Mouse (Mus musculus) midbrain, embryonic 13.5 days (tissue): Measurements from ENCODE around the gene Lhx8. TPM values are rescaled to one million over a fixed set of nuclear protein-coding genes. Genes with fewer than 3 reads are reported as not detected.

Experiments
- ATAC-seq: fragments of 200-750 bp; cut with Nextera tagmentation; 2 replicates; pipeline ENCODE4 v1.8.0; 2017; ENCODE audit warnings: mild to moderate bottlenecking, moderate TSS enrichment, moderate library complexity
- H3K27ac ChIP-seq: fragments of 300-500 bp; sonication (generic); 2 replicates; pipeline ENCODE4 v1.5.1; 2015; ENCODE audit warnings: inconsistent platforms, mild to moderate bottlenecking, moderate library complexity
- H3K27me3 ChIP-seq: fragments of 300-500 bp; sonication (generic); 2 replicates; pipeline ENCODE4 v1.6.1; 2015; ENCODE audit warnings: mild to moderate bottlenecking, inconsistent platforms
- H3K36me3 ChIP-seq: fragments of 300-500 bp; sonication (generic); 2 replicates; pipeline ENCODE4 v1.6.1; 2015; ENCODE audit warnings: mild to moderate bottlenecking, inconsistent platforms
- H3K4me1 ChIP-seq: fragments of 300-500 bp; sonication (generic); replicated peaks from 2 replicates; pipeline ENCODE4 v1.6.1; 2015; ENCODE audit warnings: inconsistent platforms
- H3K4me2 ChIP-seq: fragments of 300-500 bp; sonication (generic); replicated peaks from 2 replicates; pipeline ENCODE4 v1.6.1; 2015; ENCODE audit warnings: moderate library complexity, mild to moderate bottlenecking, inconsistent platforms
- H3K4me3 ChIP-seq: fragments of 300-500 bp; sonication (generic); replicated peaks from 2 replicates; pipeline ENCODE4 v1.5.1; 2015; ENCODE audit warnings: mild to moderate bottlenecking, inconsistent platforms
- H3K9ac ChIP-seq: fragments of 300-500 bp; sonication (generic); replicated peaks from 2 replicates; pipeline ENCODE4 v1.6.1; 2015; ENCODE audit warnings: mild to moderate bottlenecking, inconsistent platforms
- H3K9me3 ChIP-seq: fragments of 300-500 bp; sonication (generic); 2 replicates; pipeline ENCODE4 v1.6.1; 2016; ENCODE audit warnings: mild to moderate bottlenecking, inconsistent platforms
- WGBS: fragments of 180-500 bp; shearing (Covaris S2); methylation state at CpG from one replicate; pipeline ENCODE4 v1.1.7; 2015; 5-methylcytosine and 5-hydroxymethylcytosine counted together
- polyA plus RNA-seq: library from polyadenylated mRNA; unstranded; fragments of >200 nt; fragmentation: Nextera tagmentation; extraction: Ambion mirVana; gene quantifications from 2 replicates; pipeline ENCODE4 v1.2.1, GENCODE M21; 2015

Lhx8 gene
- polyA plus RNA-seq, 1 experiment from 2014 or later = 1.4 TPM

DNA sequence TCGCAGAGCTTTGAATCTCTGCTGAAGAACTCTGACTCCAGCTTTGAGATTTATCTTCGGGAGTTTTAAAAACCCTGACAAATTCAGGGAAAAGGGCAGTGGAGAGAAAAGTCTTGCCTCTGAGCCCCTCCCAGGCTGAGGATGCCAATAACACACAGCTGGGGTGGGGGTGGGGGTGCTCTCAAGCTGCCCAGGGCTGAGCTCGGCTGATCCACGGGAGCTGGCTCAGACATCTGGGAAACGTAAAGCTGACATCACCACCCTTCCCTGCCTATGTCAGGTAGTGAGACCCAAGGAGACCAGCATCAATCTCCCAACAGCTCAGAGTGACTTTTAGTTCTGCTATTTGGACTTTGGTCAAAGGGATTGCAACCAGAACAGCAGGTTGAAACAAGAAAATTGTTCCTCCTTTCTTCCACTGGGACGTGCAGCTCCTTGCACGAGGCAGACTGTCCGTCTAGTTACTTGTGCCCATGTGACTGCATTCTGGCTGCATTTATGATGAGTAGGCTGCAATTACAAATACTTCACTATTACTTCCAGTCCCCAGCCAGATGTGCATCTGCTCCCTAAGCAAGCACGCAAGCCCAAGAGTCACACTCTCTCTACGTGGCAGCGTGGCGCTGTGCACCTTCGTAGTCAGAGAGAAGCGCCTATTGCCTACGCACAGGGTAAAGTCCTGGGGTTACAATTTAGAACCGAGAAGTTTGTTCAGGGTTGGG lies 25.1 kb downstream of the Lhx8 start:
- no peak overlapping the region for H3K4me2 ChIP-seq
- no peaks in the 10 kb centered on the region for H3K36me3 ChIP-seq
- H3K9me3 ChIP-seq = no peaks in the 10 kb centered on the region
- 78% methylated on average over 16 of the region's 16 CpGs for whole genome bisulfite sequencing
- no peak overlapping the region for H3K4me3 ChIP-seq
- H3K27ac ChIP-seq = no peak overlapping the region
- ATAC-seq = no peak
- no peak overlapping the region for H3K9ac ChIP-seq
- no peaks in the 10 kb centered on the region for H3K27me3 ChIP-seq
- no peaks in the 10 kb centered on the region for H3K4me1 ChIP-seq

DNA sequence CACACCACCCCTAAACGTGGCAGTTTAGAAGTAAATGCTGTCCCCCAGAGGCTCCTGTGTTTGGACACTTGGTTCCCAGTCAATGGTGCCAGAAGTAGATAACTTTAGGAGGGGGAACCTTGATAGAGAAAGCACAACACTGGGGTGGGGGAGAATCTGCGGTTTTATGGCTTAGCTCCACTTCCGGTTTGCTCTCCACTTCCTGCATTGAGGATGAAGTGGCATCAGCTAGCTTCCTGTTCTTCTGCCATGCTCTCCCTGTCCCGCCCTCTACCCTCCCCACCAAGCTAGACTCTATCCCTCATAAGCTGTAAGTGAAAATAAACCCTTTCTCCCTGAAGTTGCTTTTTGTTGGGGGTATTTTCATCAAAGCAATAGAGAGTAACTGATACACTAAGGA lies 29.4 kb downstream of the Lhx8 start:
- Histone ChIP-seq H3K4me1 (no peaks in the 10 kb centered on the region), H3K4me3 (no peak overlapping the region), H3K27ac (no peak overlapping the region), H3K27me3 (no peaks in the 10 kb centered on the region), H3K36me3 (no peaks in the 10 kb centered on the region), H3K9ac (no peak overlapping the region), H3K4me2 (no peak overlapping the region), H3K9me3 (no peaks in the 10 kb centered on the region)
- ATAC-seq = no peak
- 86% methylated on average over 4 of the region's 4 CpGs for WGBS

DNA sequence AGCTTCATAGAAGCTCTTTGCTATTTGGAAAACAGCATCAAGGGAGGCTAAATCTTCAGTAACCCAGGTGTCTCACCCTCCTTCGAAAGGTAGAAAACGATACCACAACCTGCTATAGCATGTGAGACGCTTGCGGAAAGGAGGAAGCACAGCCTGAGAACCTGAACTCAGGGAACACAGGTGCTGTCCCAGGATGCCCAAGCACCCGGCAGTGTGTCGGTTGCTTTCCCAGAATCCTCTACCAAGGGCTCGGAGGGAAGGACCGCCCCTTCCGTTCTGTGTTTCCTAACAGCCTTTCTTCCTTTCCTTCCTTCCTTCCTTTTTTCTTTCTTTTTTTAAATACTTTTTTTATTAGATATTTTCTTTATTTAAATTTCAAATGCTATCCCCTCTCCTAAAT lies 30.5 kb downstream of the Lhx8 start:
- WGBS = 93% methylated on average over 9 of the region's 9 CpGs
- H3K27me3 ChIP-seq = no peaks in the 10 kb centered on the region
- H3K27ac ChIP-seq = no peak overlapping the region
- H3K4me3 ChIP-seq = no peak overlapping the region
- no peak for ATAC-seq
- no peaks in the 10 kb centered on the region for H3K4me1 ChIP-seq
- H3K4me2 ChIP-seq = no peak overlapping the region
- H3K36me3 ChIP-seq = no peaks in the 10 kb centered on the region
- H3K9ac ChIP-seq = no peak overlapping the region
- no peaks in the 10 kb centered on the region for H3K9me3 ChIP-seq

DNA sequence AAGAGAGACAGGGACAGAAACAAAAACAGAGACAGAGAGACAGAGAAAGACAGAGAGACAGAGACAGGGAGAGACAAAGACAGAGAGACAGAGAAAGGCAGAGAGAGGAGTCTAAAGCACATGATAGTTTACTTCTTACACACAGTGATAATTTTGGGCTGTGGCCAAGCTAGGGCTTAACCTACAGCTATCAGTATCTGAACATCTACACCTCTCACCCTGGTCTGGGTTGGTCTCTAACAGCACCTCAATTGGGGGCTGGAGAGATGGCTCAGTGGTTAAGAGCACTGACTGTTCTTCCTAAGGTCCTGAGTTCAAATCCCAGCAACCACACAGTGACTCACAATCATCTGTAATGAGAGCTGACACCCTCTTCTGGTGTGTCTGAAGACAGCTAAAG lies 32.0 kb downstream of the Lhx8 start:
- H3K4me2 ChIP-seq = no peak overlapping the region
- no peaks in the 10 kb centered on the region for H3K4me1 ChIP-seq
- no peak for ATAC-seq
- no peak overlapping the region for H3K9ac ChIP-seq
- no peaks in the 10 kb centered on the region for H3K36me3 ChIP-seq
- H3K9me3 ChIP-seq = no peaks in the 10 kb centered on the region
- no peak overlapping the region for H3K4me3 ChIP-seq
- H3K27me3 ChIP-seq = no peaks in the 10 kb centered on the region
- H3K27ac ChIP-seq = no peak overlapping the region

DNA sequence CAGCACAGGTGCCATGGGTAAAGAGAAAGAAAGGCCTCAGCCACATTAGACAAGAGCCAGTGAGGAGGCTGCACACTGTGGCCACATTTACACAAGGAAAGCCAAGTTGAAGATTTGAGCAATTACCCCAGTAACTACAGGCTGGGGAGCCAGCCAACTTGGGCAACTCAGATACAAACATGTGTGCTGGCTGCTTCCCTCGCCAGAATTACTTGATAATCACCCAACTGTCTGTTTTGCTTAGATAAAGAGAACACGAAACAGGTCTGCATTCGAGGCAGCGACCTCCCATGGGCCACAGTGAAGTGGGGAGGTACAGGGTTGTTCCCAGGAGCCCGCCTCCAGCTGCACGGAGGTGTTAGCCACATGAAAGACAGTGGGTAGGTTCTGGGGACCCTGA lies 33.0 kb downstream of the Lhx8 start:
- ATAC-seq = no peak
- 74% methylated on average over 6 of the region's 6 CpGs for WGBS
- H3K4me1 ChIP-seq = no peaks in the 10 kb centered on the region
- no peaks in the 10 kb centered on the region for H3K36me3 ChIP-seq
- H3K27ac ChIP-seq = no peak overlapping the region
- no peak overlapping the region for H3K4me3 ChIP-seq
- no peak overlapping the region for H3K4me2 ChIP-seq
- no peaks in the 10 kb centered on the region for H3K27me3 ChIP-seq
- H3K9me3 ChIP-seq = no peaks in the 10 kb centered on the region
- H3K9ac ChIP-seq = no peak overlapping the region

DNA sequence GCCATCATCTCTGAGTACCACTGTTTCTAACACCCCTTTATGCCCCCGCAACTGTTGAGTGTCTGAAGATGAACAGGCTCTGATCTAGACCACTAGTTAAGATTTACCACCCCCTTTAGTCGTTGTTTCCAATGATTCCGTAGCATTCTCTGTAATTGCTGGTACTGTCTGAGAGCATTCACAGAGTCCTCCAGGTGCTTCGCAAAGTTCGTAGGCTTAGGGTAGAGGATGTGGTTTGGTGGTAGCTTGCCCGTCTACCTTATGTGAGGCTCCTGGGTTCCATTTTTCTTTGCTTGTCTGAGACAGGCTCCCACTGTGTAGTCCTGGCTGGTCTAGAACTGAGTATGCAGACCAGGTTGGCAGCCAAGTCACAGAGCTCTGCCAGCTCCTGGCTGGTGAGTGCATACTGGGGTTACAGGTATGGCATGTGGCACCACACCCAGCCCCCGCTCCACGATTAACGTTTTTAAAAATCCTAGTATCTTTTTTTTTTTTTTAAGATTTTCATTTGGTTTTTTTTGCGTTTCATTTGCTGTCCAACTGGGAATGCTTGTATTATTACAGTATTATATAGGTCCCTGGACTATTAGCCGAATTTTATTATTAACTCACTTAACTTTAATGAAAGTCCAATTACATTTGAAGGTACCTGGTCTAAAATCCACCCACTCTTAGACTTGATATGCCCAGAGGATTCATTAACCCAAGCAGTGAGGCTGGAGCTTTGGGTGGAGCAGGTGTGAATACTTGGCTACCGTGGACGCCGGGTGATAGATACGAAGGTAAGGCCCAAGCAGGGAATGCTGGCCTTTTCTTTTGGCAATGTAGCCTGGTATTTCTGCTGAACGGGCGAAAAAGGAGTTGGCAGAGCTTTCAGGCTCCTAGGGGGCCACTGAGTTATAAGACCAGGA lies 35.3 kb downstream of the Lhx8 start:
- Histone ChIP-seq H3K27me3 (no peaks in the 10 kb centered on the region), H3K4me3 (no peak overlapping the region), H3K27ac (no peak overlapping the region), H3K4me2 (no peak overlapping the region), H3K9me3 (no peaks in the 10 kb centered on the region), H3K9ac (no peak overlapping the region), H3K4me1 (no peaks in the 10 kb centered on the region), H3K36me3 (no peaks in the 10 kb centered on the region)
- 93% methylated on average over 17 of the region's 17 CpGs for WGBS
- ATAC-seq = no peak

DNA sequence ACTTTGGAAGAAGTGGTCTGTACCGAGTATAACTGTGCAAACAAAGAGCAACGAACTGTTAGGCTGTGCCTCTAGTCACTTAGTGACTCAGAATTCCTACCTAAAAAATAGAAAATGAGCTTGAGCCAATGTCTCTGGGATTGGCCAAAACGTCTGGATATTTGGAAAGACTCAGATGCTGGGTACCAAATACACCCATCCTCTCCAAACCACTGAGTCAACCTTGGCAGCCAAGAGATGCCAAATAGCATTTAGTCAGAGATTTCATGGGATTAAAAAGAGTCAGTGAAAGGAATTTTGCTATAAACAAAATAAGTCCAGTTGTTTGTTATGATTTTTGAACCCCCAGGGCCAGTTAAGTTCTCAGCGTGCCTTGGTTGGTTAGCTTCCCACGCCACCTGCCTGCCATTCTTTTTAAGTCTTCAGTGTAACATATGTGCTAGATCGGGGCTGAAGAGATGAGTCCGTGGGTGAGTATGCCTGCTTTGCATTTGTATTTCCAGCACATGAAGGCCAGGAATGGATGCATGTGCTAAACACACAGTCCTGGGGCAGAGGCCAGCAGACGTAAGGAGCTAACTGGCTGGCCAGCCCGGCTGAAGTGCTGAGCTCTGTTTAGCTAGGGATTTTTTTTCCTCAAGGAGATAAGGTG lies 36.5 kb downstream of the Lhx8 start:
- no peak for ATAC-seq
- Histone ChIP-seq H3K9ac (no peak overlapping the region), H3K4me1 (no peaks in the 10 kb centered on the region), H3K4me3 (no peak overlapping the region), H3K4me2 (no peak overlapping the region), H3K27me3 (no peaks in the 10 kb centered on the region), H3K9me3 (no peaks in the 10 kb centered on the region), H3K36me3 (no peaks in the 10 kb centered on the region), H3K27ac (no peak overlapping the region)
- 79% methylated on average over 9 of the region's 9 CpGs for WGBS

DNA sequence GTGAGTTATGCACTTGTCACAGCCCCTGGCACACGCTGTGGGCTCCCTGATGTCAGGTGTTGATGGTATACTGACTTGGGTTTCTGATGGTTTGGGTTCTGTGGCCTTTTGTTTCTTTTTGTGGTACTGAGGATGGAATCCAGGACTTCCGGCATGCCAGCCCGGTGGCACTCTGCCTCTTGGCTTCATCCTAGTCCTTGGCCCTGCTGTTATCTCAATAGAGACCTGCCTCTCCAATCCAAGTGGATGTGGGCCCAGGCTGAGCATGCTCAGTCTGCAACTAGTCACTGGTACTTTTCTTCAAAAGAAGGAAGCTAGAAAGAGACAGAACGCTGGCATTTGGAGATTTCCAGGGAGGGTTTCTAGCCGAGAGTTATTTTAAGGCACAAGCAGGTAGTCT lies 38.3 kb downstream of the Lhx8 start:
- Histone ChIP-seq H3K36me3 (no peaks in the 10 kb centered on the region), H3K4me3 (no peak overlapping the region), H3K27ac (no peak overlapping the region), H3K9ac (no peak overlapping the region), H3K9me3 (no peaks in the 10 kb centered on the region), H3K4me2 (no peak overlapping the region), H3K27me3 (no peaks in the 10 kb centered on the region), H3K4me1 (no peaks in the 10 kb centered on the region)
- 79% methylated on average over 5 of the region's 5 CpGs for WGBS
- no peak for ATAC-seq

DNA sequence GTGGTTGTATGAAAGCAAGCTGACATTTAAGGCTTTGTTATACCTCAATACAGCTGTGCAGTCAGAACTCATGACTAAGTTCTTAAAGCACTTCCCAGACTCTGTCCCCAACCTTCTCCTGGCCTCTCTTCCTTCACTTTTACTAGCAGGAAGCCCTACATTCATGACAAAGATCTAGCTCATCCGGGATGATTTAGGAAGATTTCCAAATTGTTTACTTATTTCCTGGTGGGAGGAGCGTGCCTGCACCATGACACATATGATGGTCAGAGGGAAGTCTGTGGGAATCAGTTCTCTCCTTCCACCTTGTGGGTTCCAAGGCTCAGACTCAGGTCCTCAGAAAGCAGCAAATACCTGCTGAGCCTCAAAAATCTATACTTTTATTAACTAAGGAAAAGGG lies 40.1 kb downstream of the Lhx8 start:
- Histone ChIP-seq H3K27me3 (no peaks in the 10 kb centered on the region), H3K4me2 (no peak overlapping the region), H3K9me3 (no peaks in the 10 kb centered on the region), H3K36me3 (no peaks in the 10 kb centered on the region), H3K4me1 (no peaks in the 10 kb centered on the region), H3K27ac (no peak overlapping the region), H3K9ac (no peak overlapping the region), H3K4me3 (no peak overlapping the region)
- no peak for ATAC-seq
- 82% methylated on average over 2 of the region's 2 CpGs for WGBS

DNA sequence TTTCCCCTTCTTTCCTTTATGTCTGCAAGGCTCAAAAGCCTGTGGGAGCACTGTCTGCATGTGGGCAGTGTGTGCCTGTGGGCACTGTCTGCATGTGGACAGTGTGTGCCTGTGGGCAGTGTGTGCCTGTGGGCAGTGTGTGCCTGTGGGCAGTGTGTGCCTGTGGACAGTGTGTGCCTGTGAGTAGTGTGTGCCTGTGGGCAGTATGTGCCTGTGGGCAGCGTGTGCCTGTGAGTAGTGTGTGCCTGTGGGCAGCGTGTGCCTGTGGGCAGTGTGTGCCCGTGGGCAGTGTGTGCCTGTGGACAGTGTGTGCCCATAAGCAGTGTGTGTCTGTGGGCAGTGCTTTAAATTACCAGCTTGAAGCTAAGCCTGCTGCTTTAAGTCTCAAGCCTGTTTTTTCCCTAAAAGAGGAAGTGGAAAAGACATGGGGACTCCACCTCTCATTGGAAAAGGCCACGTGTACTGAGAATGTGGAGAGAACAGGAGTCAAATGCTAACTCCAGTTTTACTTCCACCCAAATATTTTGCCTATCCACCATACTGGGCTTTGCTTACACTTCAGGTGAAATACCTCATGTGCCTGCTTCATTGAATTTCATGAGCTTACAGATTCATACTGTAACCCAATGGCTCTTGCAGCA lies 41.9 kb downstream of the Lhx8 start:
- H3K4me3 ChIP-seq = no peak overlapping the region
- H3K4me1 ChIP-seq = no peaks in the 10 kb centered on the region
- no peaks in the 10 kb centered on the region for H3K27me3 ChIP-seq
- no peak overlapping the region for H3K9ac ChIP-seq
- no peak overlapping the region for H3K27ac ChIP-seq
- 86% methylated on average over 4 of the region's 4 CpGs for WGBS
- H3K4me2 ChIP-seq = no peak overlapping the region
- H3K36me3 ChIP-seq = no peaks in the 10 kb centered on the region
- no peaks in the 10 kb centered on the region for H3K9me3 ChIP-seq
- ATAC-seq = no peak

DNA sequence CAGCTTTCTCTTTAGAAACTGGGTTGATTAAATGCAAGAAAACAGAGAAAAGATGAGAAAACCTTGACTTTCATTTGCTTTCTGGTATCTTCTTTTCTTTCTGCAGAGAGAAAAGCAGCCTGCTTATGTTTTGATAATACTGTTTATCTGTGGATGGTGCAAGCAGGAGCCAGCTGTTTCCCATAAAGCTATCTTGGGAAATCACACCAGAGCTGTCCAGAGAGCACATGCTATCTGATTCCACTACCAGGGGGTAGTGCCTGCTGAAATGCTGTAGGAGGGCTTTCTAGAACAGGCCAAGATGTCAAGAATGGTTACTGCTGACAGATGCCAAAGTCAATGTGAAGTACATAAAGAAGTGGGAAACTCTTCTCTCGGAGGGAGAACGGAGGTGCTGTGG lies 43.2 kb downstream of the Lhx8 start:
- Histone ChIP-seq H3K36me3 (no peaks in the 10 kb centered on the region), H3K4me2 (no peak overlapping the region), H3K4me3 (no peak overlapping the region), H3K27me3 (no peaks in the 10 kb centered on the region), H3K9me3 (no peaks in the 10 kb centered on the region), H3K27ac (no peak overlapping the region), H3K9ac (no peak overlapping the region), H3K4me1 (no peaks in the 10 kb centered on the region)
- no peak for ATAC-seq
- WGBS = 92% methylated on average over 2 of the region's 2 CpGs

DNA sequence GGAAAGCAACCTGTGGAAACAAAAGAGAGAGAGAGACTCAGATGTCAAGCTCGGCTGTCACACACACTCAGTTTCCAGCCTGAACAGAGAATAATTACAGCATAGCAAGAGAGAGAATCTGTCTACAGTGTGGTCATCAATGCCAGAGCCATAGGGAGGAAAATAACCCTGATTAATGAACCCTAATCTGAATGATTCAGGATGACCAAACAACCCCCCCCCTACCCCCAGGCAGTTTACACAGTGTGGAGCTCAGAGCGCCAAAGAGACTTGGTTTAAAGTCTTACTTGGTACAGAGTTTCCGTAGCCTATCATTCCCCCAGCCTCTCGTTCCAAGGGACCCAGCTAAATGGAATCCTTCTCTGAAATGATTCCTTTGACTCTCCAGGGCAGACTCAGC lies 45.1 kb downstream of the Lhx8 start:
- H3K9me3 ChIP-seq = no peaks in the 10 kb centered on the region
- no peaks in the 10 kb centered on the region for H3K36me3 ChIP-seq
- no peak for ATAC-seq
- H3K27me3 ChIP-seq = no peaks in the 10 kb centered on the region
- no peak overlapping the region for H3K4me3 ChIP-seq
- H3K4me2 ChIP-seq = no peak overlapping the region
- no peaks in the 10 kb centered on the region for H3K4me1 ChIP-seq
- H3K9ac ChIP-seq = no peak overlapping the region
- no peak overlapping the region for H3K27ac ChIP-seq
- WGBS = 63% methylated on average over 4 of the region's 4 CpGs
